Mouse (Mus musculus): ENCODE results near the gene Tefm. TPM values are rescaled to one million over a fixed set of nuclear protein-coding genes. Genes with fewer than 3 reads are reported as not detected.

Gene Tefm
- total and polyA plus RNA-seq, 3 experiments, result 14.7 to 28.7 (median 24.4) TPM

DNA sequence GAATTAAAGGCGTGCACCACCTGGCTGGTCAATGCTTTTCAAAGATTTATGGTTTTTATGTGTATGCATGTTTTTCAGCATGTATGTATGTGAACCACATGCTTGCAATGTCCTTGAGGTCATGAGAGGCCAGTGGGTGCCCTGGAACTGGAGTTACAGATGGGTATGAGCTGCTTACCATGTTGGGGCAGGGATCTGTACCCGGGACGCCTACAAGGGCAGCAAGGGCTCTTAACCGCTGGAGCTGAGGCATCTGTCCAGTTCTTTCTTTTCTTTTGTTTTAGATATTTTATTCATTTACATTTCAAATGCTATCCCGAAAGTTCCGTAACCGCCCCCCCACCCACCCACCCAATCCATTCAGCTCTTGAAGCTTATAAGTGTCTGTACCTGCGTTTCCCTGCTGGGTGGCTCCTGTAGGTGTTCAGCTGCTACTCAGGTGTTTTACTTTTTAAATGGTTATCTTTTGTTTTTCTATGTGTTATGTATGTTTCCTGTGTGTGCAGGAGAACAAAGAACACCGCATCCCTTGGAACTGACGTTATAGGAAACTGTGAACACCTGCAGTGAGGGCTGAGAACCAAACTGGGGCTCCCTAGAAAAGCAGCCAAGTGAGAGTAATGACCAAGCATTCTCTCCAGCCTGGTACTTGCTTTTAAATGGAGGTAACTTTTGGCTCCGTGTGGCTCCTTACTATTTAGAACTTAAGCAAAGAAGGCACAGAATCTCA lies 5.9 kb downstream of the Tefm start:
- no peaks in the 10 kb centered on the region for H3K79me2 ChIP-seq (replicated peaks; ENCODE audit: control insufficient read depth, insufficient read depth, low read length)
- no peak overlapping the region for H3K9ac ChIP-seq (ENCODE audit: low read depth, low read length)
- H3K36me3 ChIP-seq (ENCODE audit: control insufficient read depth, insufficient read depth, low read length), result no peaks in the 10 kb centered on the region; the same call in 1 of the 2 replicates
- H3K27ac ChIP-seq, result no peak overlapping the region
- intact Hi-C loops (cut with DNase I), result no loop called here
- no peaks in the 10 kb centered on the region for H3K27me3 ChIP-seq (ENCODE audit: control insufficient read depth, insufficient read depth, low read length)
- no peak overlapping the region for H3K4me3 ChIP-seq
- no peak for DNase-seq
- TF ChIP-seq POLR2A (IDR thresholded peaks at IDR 0.05; ENCODE audit: insufficient read depth, low read depth, low read length) (no peak), CTCF (IDR thresholded peaks at IDR 0.05) (no peak), EP300 (IDR thresholded peaks at IDR 0.05; ENCODE audit: insufficient read depth, low read depth, low read length) (no peak)
- H3K4me1 ChIP-seq (ENCODE audit: control insufficient read depth, insufficient read depth, low read length), result no peaks in the 10 kb centered on the region
- 87% methylated on average over 11 of the region's 11 CpGs for WGBS

DNA sequence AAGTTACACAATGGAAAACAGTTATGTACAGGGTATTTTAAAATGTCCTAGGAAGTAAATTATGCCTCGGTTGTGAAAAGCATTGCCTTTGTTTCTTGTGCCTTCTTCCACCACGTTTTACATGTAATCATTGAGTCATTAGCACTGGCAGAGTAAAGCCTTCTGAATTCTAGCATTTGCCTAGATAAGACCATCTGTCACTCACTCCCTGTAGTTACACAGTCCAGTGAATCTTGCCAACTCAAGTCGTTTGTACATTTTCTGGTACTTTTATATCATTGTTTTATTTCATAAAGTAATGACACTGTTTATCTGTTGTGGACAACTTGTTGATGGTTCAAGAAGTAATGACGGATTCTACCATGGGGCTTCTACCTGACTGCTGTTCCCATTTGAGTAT lies 7.2 kb downstream of the Tefm start:
- no peak for TF ChIP-seq EP300 (IDR thresholded peaks at IDR 0.05; ENCODE audit: insufficient read depth, low read depth, low read length)
- no peak for TF ChIP-seq CTCF (IDR thresholded peaks at IDR 0.05)
- no peak for TF ChIP-seq POLR2A (IDR thresholded peaks at IDR 0.05; ENCODE audit: insufficient read depth, low read depth, low read length)
- H3K27me3 ChIP-seq (ENCODE audit: control insufficient read depth, insufficient read depth, low read length), result no peaks in the 10 kb centered on the region
- 48% methylated on average over 4 of the region's 4 CpGs for WGBS
- no peak for DNase-seq
- intact Hi-C loops (cut with DNase I), result no loop called here
- H3K36me3 ChIP-seq (ENCODE audit: control insufficient read depth, insufficient read depth, low read length), result no peaks in the 10 kb centered on the region; the same call in 1 of the 2 replicates
- no peaks in the 10 kb centered on the region for H3K79me2 ChIP-seq (replicated peaks; ENCODE audit: control insufficient read depth, insufficient read depth, low read length)
- H3K4me3 ChIP-seq, result no peak overlapping the region
- H3K4me1 ChIP-seq (ENCODE audit: control insufficient read depth, insufficient read depth, low read length), result no peaks in the 10 kb centered on the region
- H3K9ac ChIP-seq (ENCODE audit: low read depth, low read length), result no peak overlapping the region
- H3K27ac ChIP-seq, result no peak overlapping the region

DNA sequence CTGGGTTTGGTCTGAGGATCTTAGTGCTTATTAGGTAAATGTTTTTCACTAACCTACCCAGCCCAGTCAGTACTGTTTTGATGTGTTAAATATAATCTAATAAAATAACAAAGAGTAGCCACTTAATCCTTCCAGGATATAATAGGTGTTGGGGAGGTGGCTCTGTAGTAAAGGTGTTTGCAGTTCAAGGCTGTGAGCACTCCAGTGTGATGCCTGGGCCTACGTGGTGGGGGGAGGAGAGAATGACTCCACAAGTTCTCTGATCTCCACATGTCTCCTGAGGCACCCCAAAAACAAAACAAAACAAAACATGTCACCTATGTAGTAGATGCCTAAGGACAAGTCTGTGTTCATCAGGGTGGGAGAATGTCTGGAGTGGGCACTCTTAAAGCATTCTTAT lies 9.9 kb downstream of the Tefm start:
- Histone ChIP-seq H3K4me1 (ENCODE audit: control insufficient read depth, insufficient read depth, low read length) (no peaks in the 10 kb centered on the region), H3K27me3 (ENCODE audit: control insufficient read depth, insufficient read depth, low read length) (no peaks in the 10 kb centered on the region), H3K4me3 (no peak overlapping the region), H3K27ac (no peak overlapping the region), H3K36me3 (ENCODE audit: control insufficient read depth, insufficient read depth, low read length) (no peaks in the 10 kb centered on the region), H3K79me2 (replicated peaks; ENCODE audit: control insufficient read depth, insufficient read depth, low read length) (no peaks in the 10 kb centered on the region), H3K9ac (ENCODE audit: low read depth, low read length) (no peak overlapping the region)
- no peak for TF ChIP-seq CTCF (IDR thresholded peaks at IDR 0.05)
- no peak for TF ChIP-seq POLR2A (IDR thresholded peaks at IDR 0.05; ENCODE audit: insufficient read depth, low read depth, low read length)
- no peak for TF ChIP-seq EP300 (IDR thresholded peaks at IDR 0.05; ENCODE audit: insufficient read depth, low read depth, low read length)
- 81% methylated on average over 1 of the region's 1 CpGs for WGBS
- intact Hi-C loops (cut with DNase I), result no loop called here
- DNase-seq, result no peak

DNA sequence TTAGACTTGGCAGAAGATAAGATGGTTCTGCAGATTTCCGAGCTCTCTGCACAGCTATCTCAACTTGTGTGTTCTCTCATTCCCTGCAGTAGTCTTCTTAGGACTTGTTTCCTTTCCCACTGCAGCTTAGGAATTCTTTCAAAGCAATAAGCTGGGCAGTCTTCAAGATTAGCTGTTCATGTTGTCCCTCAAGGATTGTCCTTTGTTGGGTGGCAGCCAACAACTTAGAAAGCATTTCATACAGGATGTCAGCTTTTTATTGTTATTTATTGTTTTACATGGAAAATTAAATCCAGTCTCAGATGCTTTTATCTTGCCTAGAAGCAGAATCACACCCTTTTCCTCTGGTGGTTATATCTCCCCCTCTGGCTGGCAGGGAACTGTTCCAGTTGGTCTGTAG lies 25.6 kb downstream of the Tefm start:
- DNase-seq, result no peak
- H3K79me2 ChIP-seq (replicated peaks; ENCODE audit: control insufficient read depth, insufficient read depth, low read length), result no peaks in the 10 kb centered on the region
- H3K4me1 ChIP-seq (ENCODE audit: control insufficient read depth, insufficient read depth, low read length), result no peaks in the 10 kb centered on the region
- WGBS, result 41% methylated on average over 1 of the region's 1 CpGs
- no peak overlapping the region for H3K27ac ChIP-seq
- H3K36me3 ChIP-seq (ENCODE audit: control insufficient read depth, insufficient read depth, low read length), result no peaks in the 10 kb centered on the region
- H3K27me3 ChIP-seq (ENCODE audit: control insufficient read depth, insufficient read depth, low read length), result no peaks in the 10 kb centered on the region
- H3K4me3 ChIP-seq, result no peak overlapping the region
- no peak overlapping the region for H3K9ac ChIP-seq (ENCODE audit: low read depth, low read length)
- intact Hi-C loops (cut with DNase I), result no loop called here
- TF ChIP-seq CTCF (IDR thresholded peaks at IDR 0.05), result no peak
- no peak for TF ChIP-seq POLR2A (IDR thresholded peaks at IDR 0.05; ENCODE audit: insufficient read depth, low read depth, low read length)
- TF ChIP-seq EP300 (IDR thresholded peaks at IDR 0.05; ENCODE audit: insufficient read depth, low read depth, low read length), result no peak

DNA sequence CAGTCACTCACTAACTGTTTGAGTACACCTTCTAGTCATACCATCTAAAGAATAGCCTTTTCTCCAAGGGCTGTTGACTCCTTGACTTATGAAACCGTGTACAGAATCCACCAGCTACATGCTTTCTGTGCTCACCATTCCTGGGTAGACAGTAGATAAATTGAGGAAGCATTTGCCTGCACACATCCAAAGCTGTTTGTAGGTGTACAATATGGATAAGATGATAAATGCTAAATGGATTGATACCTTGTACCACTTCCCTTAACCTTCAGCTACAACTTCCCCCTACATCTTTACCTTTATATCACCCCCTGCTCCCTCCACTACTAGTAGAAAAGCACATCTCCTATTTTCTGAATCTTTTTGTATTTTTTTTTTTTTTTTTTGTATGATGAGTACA lies 37.6 kb downstream of the Tefm start:
- H3K36me3 ChIP-seq (ENCODE audit: control insufficient read depth, insufficient read depth, low read length), result no peaks in the 10 kb centered on the region
- TF ChIP-seq EP300 (IDR thresholded peaks at IDR 0.05; ENCODE audit: insufficient read depth, low read depth, low read length), result no peak
- TF ChIP-seq POLR2A (IDR thresholded peaks at IDR 0.05; ENCODE audit: insufficient read depth, low read depth, low read length), result no peak
- no peak for TF ChIP-seq CTCF (IDR thresholded peaks at IDR 0.05)
- no peak for DNase-seq
- no peak overlapping the region for H3K27ac ChIP-seq
- no peak overlapping the region for H3K9ac ChIP-seq (ENCODE audit: low read depth, low read length)
- H3K27me3 ChIP-seq (ENCODE audit: control insufficient read depth, insufficient read depth, low read length), result no peaks in the 10 kb centered on the region
- no peaks in the 10 kb centered on the region for H3K79me2 ChIP-seq (replicated peaks; ENCODE audit: control insufficient read depth, insufficient read depth, low read length)
- no peaks in the 10 kb centered on the region for H3K4me1 ChIP-seq (ENCODE audit: control insufficient read depth, insufficient read depth, low read length)
- H3K4me3 ChIP-seq, result no peak overlapping the region
- intact Hi-C loops (cut with DNase I), result no loop called here
- 86% methylated on average over 1 of the region's 1 CpGs for WGBS

DNA sequence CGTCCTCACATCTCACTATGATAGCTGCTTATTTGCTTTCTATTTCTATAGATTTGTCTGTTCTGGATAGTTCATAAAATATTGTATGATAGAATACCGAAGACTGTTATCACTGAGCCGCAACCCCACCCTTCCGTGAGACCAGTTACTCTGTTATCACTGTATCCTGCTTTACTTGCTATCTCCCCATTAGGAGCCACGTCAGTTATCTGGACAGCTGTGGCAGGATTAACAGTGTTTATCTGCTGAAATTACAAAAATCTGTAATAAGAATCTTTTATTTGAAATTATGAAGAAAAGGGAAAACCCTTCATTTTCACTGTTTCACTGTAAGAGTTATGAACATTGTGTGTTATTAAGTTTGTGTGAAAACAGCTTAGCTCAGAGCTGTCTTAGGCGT lies 40.7 kb downstream of the Tefm start:
- Histone ChIP-seq H3K27ac (no peak overlapping the region), H3K27me3 (ENCODE audit: control insufficient read depth, insufficient read depth, low read length) (no peaks in the 10 kb centered on the region), H3K79me2 (replicated peaks; ENCODE audit: control insufficient read depth, insufficient read depth, low read length) (no peaks in the 10 kb centered on the region), H3K4me3 (no peak overlapping the region), H3K9ac (ENCODE audit: low read depth, low read length) (no peak overlapping the region), H3K36me3 (ENCODE audit: control insufficient read depth, insufficient read depth, low read length) (no peaks in the 10 kb centered on the region), H3K4me1 (ENCODE audit: control insufficient read depth, insufficient read depth, low read length) (no peaks in the 10 kb centered on the region)
- no peak for DNase-seq
- 78% methylated on average over 6 of the region's 6 CpGs for WGBS
- intact Hi-C loops (cut with DNase I), result no loop called here
- TF ChIP-seq POLR2A (IDR thresholded peaks at IDR 0.05; ENCODE audit: insufficient read depth, low read depth, low read length) (no peak), CTCF (IDR thresholded peaks at IDR 0.05) (no peak), EP300 (IDR thresholded peaks at IDR 0.05; ENCODE audit: insufficient read depth, low read depth, low read length) (no peak)

Measured in heart, adult 2 months (tissue).